Mouse (Mus musculus): ENCODE measurements around the gene Sde2.

Gene Sde2

DNA sequence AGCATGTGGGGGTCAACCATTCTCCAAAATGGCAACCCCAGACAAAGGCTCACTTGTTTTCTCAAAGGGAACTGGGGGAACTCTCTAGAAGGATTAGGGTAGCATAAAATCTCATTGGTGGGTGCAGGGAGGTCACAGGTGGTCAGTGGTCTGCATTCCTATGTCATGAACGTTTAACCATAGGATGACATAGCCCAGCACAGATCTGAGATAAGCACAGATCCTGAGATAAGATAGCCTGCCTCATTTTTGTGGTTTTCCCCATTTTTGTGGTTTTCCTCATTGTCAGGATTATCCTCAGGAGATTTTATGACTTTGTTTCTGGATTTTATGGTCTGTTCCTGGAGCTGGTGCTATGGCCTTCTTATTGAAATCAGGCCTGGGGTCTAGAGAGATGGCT, 66.1 kb downstream of the Sde2 start:
- no peak for DNase-seq (ENCODE audit: extremely low read depth, low read depth)
